ENCODE assay signal across 13 mouse cellular contexts in genomic region chr6:113947515-113947914, GRCm38 (mm10).
DNase-seq lines count a peak whose midpoint lies in the region.
"Had no signal": no experiment of that assay in that cellular context is flagged by ENCODE, and none has a peak within 500 bp of the region (broad histone marks: within the 10 kb centered on the region; RNA-seq: fewer than 3 reads in every experiment).

No protein-coding gene starts in this region.

- DNase-seq in adrenal gland, postnatal 10 days, result peak; percentile 50
- no peak for DNase-seq in adrenal gland, adult (ENCODE audit: inconsistent age in 2 of 2, low spot score in 1 of 2)
- peak; percentile 12 for DNase-seq in gastrocnemius, adult 18-20 months (ENCODE audit: low spot score)
- no peak for DNase-seq in gastrocnemius, postnatal 10 days
- peak; percentile 8 for DNase-seq in NIH3T3 (ENCODE audit: low read depth)
- DNase-seq in cerebellum, postnatal 36 days, result peak; percentile 59 to 62
- DNase-seq in embryo, embryonic 9.5 days (ENCODE audit: extremely low spot score), result no peak
- no peak for DNase-seq in spleen, adult 18-20 months
- DNase-seq: embryo, embryonic 11 days; heart, postnatal 14 days; lung, adult 18-20 months; lung, postnatal 4 days; thymus, postnatal 25 days had no signal

Comparison
In these comparisons a context has a peak if more than half of its experiments do, and no peak if none do; other contexts are left out.
1. DNase-seq: peak in adrenal gland, postnatal 10 days (single experiment), gastrocnemius, adult 18-20 months (single experiment), NIH3T3 (single experiment) and cerebellum, postnatal 36 days (2 of 2); none in adrenal gland, adult (0 of 2), gastrocnemius, postnatal 10 days (single experiment), embryo, embryonic 9.5 days (single experiment) and spleen, adult 18-20 months (0 of 2).